Mouse (Mus musculus) mature B cell (primary cell): ENCODE data around the gene Gm6685.
"Not testable (repeated sequence)": the region's sequence is repeated elsewhere in the genome, so short reads cannot be mapped to it uniquely, and the experiment has no call there.

Source experiments
- in situ Hi-C: fragments of 300-500 bp; cut with MboI; formaldehyde crosslinking; loops from 2 replicates; pipeline ENCODE4 v1.14.3; 2019

Gm6685 gene

GRCm38 (mm10) chr11:28339224-28340150 is at the start of gene Gm6685:
Gm6685 (minus strand) TSS chr11:28339867.
- in situ Hi-C loops: not testable (repeated sequence)

- in situ Hi-C loops: no loop called here
Measured at GRCm38 (mm10) chr11:28375891-28376290, 36.2 kb upstream of the Gm6685 start.

GRCm38 (mm10) chr11:28374636-28375035 is 35.0 kb upstream of the Gm6685 start:
- in situ Hi-C loops: no loop called here

- in situ Hi-C loops: not testable (repeated sequence)
Measured at GRCm38 (mm10) chr11:28371381-28371780, 31.7 kb upstream of the Gm6685 start.

GRCm38 (mm10) chr11:28365929-28366244 is 26.2 kb upstream of the Gm6685 start:
- in situ Hi-C loops: no loop called here

- in situ Hi-C loops: no loop called here
Measured at GRCm38 (mm10) chr11:28365209-28365928, 25.7 kb upstream of the Gm6685 start.

GRCm38 (mm10) chr11:28343465-28343864 is 3.8 kb upstream of the Gm6685 start:
- in situ Hi-C loops: no loop called here

- in situ Hi-C loops: no loop called here
Measured at GRCm38 (mm10) chr11:28341887-28342286, 2.2 kb upstream of the Gm6685 start.

GRCm38 (mm10) chr11:28327878-28328277 is 11.8 kb downstream of the Gm6685 start:
- in situ Hi-C loops: no loop called here

GRCm38 (mm10) chr11:28313396-28313795 is 26.3 kb downstream of the Gm6685 start:
- in situ Hi-C loops: no loop called here

GRCm38 (mm10) chr11:28307723-28308122 is 31.9 kb downstream of the Gm6685 start:
- in situ Hi-C loops: no loop called here

- in situ Hi-C loops: no loop called here
Measured at GRCm38 (mm10) chr11:28290440-28290839, 49.2 kb downstream of the Gm6685 start.
